Mouse (Mus musculus): ENCODE measurements around the gene Gm5800. TPM values are rescaled to one million over a fixed set of nuclear protein-coding genes. Genes with fewer than 3 reads are reported as not detected.
A peak's percentile ranks its signal among the peaks of the same experiment; 100 is the strongest.
"Not testable (repeated sequence)": the region's sequence is repeated elsewhere in the genome, so short reads cannot be mapped to it uniquely, and the experiment has no call there.

The Gm5800 gene
- not detected in 2 replicates for polyA plus RNA-seq (2015; fragmentation: Nextera tagmentation; extraction: Ambion mirVana)

- no peaks in the 10 kb centered on the region for H3K36me3 ChIP-seq
- H3K27me3 ChIP-seq: no peaks in the 10 kb centered on the region
- no peak within 1 kb of the TSS for H3K27ac ChIP-seq
- H3K4me1 ChIP-seq: no peaks in the 10 kb centered on the region
- no peak within 1 kb of the TSS for H3K9ac ChIP-seq
- no peak for ATAC-seq (replicated peaks; ENCODE audit: low FRiP score)
- H3K4me3 ChIP-seq (replicated peaks): no peak within 1 kb of the TSS
- 70% methylated on average over 1 of the region's 1 CpGs for WGBS
- no peaks in the 10 kb centered on the region for H3K9me3 ChIP-seq (replicated peaks)
- no peak within 1 kb of the TSS for H3K4me2 ChIP-seq
Observed at GRCm38 (mm10) chr14:51717083-51717482, at the start of gene Gm5800. TSS of gene Gm5800 (minus strand) at chr14:51717183.

DNA sequence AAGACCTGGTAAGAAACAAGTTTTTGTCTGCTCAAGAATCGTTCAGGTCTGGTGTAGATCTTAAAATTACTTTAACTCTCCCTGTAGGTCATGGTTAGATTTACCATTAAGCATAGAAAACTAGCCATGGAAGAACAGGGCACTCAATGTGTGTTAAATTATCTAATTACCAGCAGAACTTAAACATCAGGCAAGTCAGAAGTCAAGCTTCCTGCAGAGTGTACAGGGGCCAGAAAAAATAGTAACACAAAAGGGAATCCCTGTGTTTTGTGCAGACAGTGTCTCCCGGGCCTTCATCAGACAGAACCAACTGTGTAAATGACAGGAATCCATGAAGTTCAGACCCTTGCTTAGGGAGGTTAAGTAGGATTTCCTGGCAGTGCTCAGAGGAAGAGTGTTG lies 39.0 kb upstream of the Gm5800 start:
- Histone ChIP-seq H3K4me2 (no peak overlapping the region), H3K4me1 (no peaks in the 10 kb centered on the region), H3K4me3 (replicated peaks) (no peak overlapping the region), H3K9me3 (replicated peaks) (no peaks in the 10 kb centered on the region), H3K36me3 (no peaks in the 10 kb centered on the region), H3K27me3 (no peaks in the 10 kb centered on the region), H3K9ac (no peak overlapping the region), H3K27ac (no peak overlapping the region)
- no peak for ATAC-seq (replicated peaks; ENCODE audit: low FRiP score)
- WGBS: 63% methylated on average over 2 of the region's 2 CpGs

GRCm38 (mm10) chr14:51740347-51741170 lies 23.6 kb upstream of the Gm5800 start:
- H3K9ac ChIP-seq: 0 out of 2 replicates have a peak overlapping the region, but pooled peaks have one; percentile 15
- WGBS: under 1% methylated on average over 42 of the region's 42 CpGs

DNA sequence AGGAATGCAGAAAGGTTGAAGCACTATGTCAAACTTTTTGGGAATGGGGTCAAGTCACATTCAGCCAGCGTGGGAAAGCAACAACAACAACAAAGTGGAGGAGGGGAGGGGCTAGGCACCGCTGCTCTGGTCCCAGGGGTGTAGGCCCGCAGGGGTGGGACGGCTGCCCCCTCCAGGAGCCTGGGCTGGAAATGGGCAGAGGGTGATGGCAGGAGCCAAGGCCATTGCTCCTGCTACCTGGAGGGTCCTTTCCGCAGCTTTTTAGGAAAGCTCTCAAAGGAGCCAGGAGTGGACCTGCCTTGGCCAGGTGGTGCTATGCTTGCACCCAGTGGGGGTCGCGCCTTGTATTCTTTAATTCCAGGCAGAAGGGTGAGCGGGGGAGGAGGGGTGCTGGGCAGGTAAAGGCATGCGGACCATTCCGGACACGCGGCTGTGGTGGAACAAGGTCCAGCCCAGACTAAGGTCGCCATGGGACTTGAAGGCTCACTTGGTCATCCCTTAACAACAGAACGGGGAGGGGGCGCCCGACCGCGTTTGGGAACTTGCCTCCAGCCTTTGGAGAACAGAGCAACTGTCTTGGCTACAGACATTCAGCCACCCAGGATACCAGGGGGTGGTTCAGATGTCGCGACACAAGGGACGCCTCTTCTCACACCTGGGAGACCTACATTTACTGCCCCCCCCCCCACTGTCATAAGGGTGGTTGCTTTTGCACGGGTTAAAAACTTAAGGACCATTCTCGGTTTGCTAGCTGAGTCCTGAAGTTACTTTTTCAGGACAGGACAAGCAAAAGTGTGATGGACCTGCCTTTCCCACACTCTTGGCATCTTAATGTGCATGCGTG lies 22.4 kb upstream of the Gm5800 start:
- 1% methylated on average over 24 of the region's 24 CpGs for WGBS
- no peaks in the 10 kb centered on the region for H3K36me3 ChIP-seq
- H3K27ac ChIP-seq: no peak overlapping the region
- H3K4me2 ChIP-seq: peak overlapping the region; percentile 88
- no peak overlapping the region for H3K9ac ChIP-seq
- no peaks in the 10 kb centered on the region for H3K9me3 ChIP-seq (replicated peaks)
- H3K27me3 ChIP-seq: peaks cover 49% of the 10 kb centered on the region
- H3K4me3 ChIP-seq (replicated peaks): peak overlapping the region; percentile 48
- ATAC-seq (replicated peaks; ENCODE audit: low FRiP score): peak; percentile 73
- H3K4me1 ChIP-seq: peaks cover 25% of the 10 kb centered on the region

More at GRCm38 (mm10) chr14:51740347-51741170, 23.6 kb upstream of the Gm5800 start:
- H3K4me3 ChIP-seq (replicated peaks): peak overlapping the region; percentile 48
- peaks cover 25% of the 10 kb centered on the region for H3K4me1 ChIP-seq
- H3K27ac ChIP-seq: no peak overlapping the region
- H3K36me3 ChIP-seq: no peaks in the 10 kb centered on the region
- H3K27me3 ChIP-seq: peaks cover 49% of the 10 kb centered on the region
- peak overlapping the region; percentile 88 for H3K4me2 ChIP-seq
- ATAC-seq (replicated peaks; ENCODE audit: low FRiP score): peak; percentile 69
- H3K9me3 ChIP-seq (replicated peaks): no peaks in the 10 kb centered on the region

GRCm38 (mm10) chr14:51738411-51739149 lies 21.6 kb upstream of the Gm5800 start:
- ATAC-seq (replicated peaks; ENCODE audit: low FRiP score): 0 out of 2 replicates have a peak, but pooled peaks have one; percentile 9
- peaks cover 49% of the 10 kb centered on the region for H3K27me3 ChIP-seq
- H3K27ac ChIP-seq: no peak overlapping the region
- H3K4me2 ChIP-seq: peak overlapping the region; percentile 88
- no peaks in the 10 kb centered on the region for H3K9me3 ChIP-seq (replicated peaks)
- H3K36me3 ChIP-seq: no peaks in the 10 kb centered on the region
- 2% methylated on average over 29 of the region's 29 CpGs for WGBS
- no peak overlapping the region for H3K9ac ChIP-seq
- peak overlapping the region; percentile 48 for H3K4me3 ChIP-seq (replicated peaks)
- peaks cover 25% of the 10 kb centered on the region for H3K4me1 ChIP-seq

DNA sequence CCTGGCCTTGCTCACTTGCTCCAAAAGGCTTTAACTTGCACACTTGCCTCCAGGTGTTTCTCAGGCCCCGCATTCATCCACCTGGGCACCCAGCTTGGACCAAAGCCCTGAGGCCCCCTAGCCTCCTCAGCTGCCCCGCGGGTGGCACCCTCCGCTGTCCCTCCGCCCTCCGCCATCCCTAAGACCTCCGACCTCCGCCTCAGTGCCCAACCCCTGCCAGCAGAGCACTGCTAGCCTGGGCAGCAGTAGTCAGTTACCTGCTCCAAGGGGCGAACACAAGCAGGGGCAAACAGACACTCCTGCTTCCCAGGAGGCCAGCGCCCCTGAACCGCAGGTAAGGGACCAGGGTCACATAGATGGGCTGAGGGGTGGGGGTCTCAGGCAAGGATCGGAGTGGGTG lies 21.0 kb upstream of the Gm5800 start:
- Histone ChIP-seq H3K36me3 (no peaks in the 10 kb centered on the region), H3K4me1 (peaks cover 25% of the 10 kb centered on the region), H3K9me3 (replicated peaks) (no peaks in the 10 kb centered on the region), H3K27ac (no peak overlapping the region), H3K9ac (no peak overlapping the region), H3K4me3 (replicated peaks) (no peak overlapping the region), H3K4me2 (no peak overlapping the region), H3K27me3 (peaks cover 49% of the 10 kb centered on the region)
- WGBS: 16% methylated on average over 12 of the region's 12 CpGs
- no peak for ATAC-seq (replicated peaks; ENCODE audit: low FRiP score)

- H3K27ac ChIP-seq; H3K9ac ChIP-seq; ATAC-seq (replicated peaks; ENCODE audit: low FRiP score); H3K4me2 ChIP-seq; H3K36me3 ChIP-seq; H3K9me3 ChIP-seq (replicated peaks); H3K4me1 ChIP-seq; H3K27me3 ChIP-seq; H3K4me3 ChIP-seq (replicated peaks): not testable (repeated sequence)
- WGBS: 93% methylated on average over 2 of the region's 2 CpGs
Observed at GRCm38 (mm10) chr14:51695368-51695767, 21.6 kb downstream of the Gm5800 start, which contains the start of gene Gm17079. TSS of gene Gm17079 (minus strand) at chr14:51695468.

DNA sequence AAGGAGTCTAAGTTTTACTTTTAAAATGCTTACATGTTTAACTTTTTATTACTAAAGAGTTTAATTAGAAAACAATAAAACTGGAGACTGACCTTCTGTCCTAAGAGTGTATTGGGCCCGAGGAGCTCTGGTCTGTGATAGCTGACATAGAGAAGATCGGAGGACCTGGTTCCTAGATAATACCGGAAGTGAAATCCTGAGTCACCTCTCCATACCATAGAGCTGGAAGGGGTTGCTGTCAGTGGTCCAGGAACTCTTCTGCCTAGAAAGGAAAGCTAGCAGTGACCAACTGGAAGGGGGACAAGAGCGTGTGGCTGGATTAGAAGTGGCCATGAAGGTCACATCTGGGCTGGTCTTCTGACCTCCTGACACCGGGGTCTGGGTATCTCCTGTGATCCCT lies 39.7 kb downstream of the Gm5800 start:
- H3K4me1 ChIP-seq: no peaks in the 10 kb centered on the region
- H3K4me2 ChIP-seq: no peak overlapping the region
- ATAC-seq (replicated peaks; ENCODE audit: low FRiP score): no peak
- no peak overlapping the region for H3K27ac ChIP-seq
- H3K4me3 ChIP-seq (replicated peaks): no peak overlapping the region
- no peaks in the 10 kb centered on the region for H3K27me3 ChIP-seq
- 88% methylated on average over 5 of the region's 5 CpGs for WGBS
- no peaks in the 10 kb centered on the region for H3K36me3 ChIP-seq
- H3K9ac ChIP-seq: no peak overlapping the region
- no peaks in the 10 kb centered on the region for H3K9me3 ChIP-seq (replicated peaks)

Other genes with a start within 250 kb of the Gm5800 start
- gene Gm5622, start 164.4 kb downstream of the Gm5800 start, polyA plus RNA-seq (2015; fragmentation: Nextera tagmentation; extraction: Ambion mirVana): not detected in 2 replicates
- not detected in 2 replicates for gene Gm17175, start 143.1 kb downstream of the Gm5800 start, polyA plus RNA-seq (2015; fragmentation: Nextera tagmentation; extraction: Ambion mirVana)
- gene Gm17174, start 125.0 kb downstream of the Gm5800 start, polyA plus RNA-seq (2015; fragmentation: Nextera tagmentation; extraction: Ambion mirVana): not detected in 2 replicates
- not detected in 2 replicates for gene Gm17078, start 105.9 kb downstream of the Gm5800 start, polyA plus RNA-seq (2015; fragmentation: Nextera tagmentation; extraction: Ambion mirVana)
- not detected in 2 replicates for gene Gm4181, start 81.5 kb downstream of the Gm5800 start, polyA plus RNA-seq (2015; fragmentation: Nextera tagmentation; extraction: Ambion mirVana)
- gene Gm17079, start 21.7 kb downstream of the Gm5800 start, polyA plus RNA-seq (2015; fragmentation: Nextera tagmentation; extraction: Ambion mirVana): not detected in 2 replicates
- gene Ang4, start 56.4 kb upstream of the Gm5800 start, polyA plus RNA-seq (2015; fragmentation: Nextera tagmentation; extraction: Ambion mirVana): not detected in 2 replicates
- not detected in 2 replicates for gene AY358078, start 82.9 kb upstream of the Gm5800 start, polyA plus RNA-seq (2015; fragmentation: Nextera tagmentation; extraction: Ambion mirVana)
- gene Ear6, start 136.5 kb upstream of the Gm5800 start, polyA plus RNA-seq (2015; fragmentation: Nextera tagmentation; extraction: Ambion mirVana): not detected in 2 replicates
- 54.7 and 60.3 TPM in 2 replicates for gene Mettl17, start 167.7 kb upstream of the Gm5800 start, polyA plus RNA-seq (2015; fragmentation: Nextera tagmentation; extraction: Ambion mirVana)
- gene Slc39a2, start 175.7 kb upstream of the Gm5800 start, polyA plus RNA-seq (2015; fragmentation: Nextera tagmentation; extraction: Ambion mirVana): 0.48 and 0.53 TPM in 2 replicates
- gene Ndrg2, start 197.0 kb upstream of the Gm5800 start, polyA plus RNA-seq (2015; fragmentation: Nextera tagmentation; extraction: Ambion mirVana): 39.0 and 46.3 TPM in 2 replicates
- gene Tppp2, start 201.2 kb upstream of the Gm5800 start, polyA plus RNA-seq (2015; fragmentation: Nextera tagmentation; extraction: Ambion mirVana): not detected in 2 replicates
- gene Rnase13, start 205.6 kb upstream of the Gm5800 start, polyA plus RNA-seq (2015; fragmentation: Nextera tagmentation; extraction: Ambion mirVana): not detected in 2 replicates